Mouse (Mus musculus) liver, embryonic 14.5 days (tissue): ENCODE results near the gene Btbd11. TPM values are rescaled to one million over a fixed set of nuclear protein-coding genes. Genes with fewer than 3 reads are reported as not detected.

Source experiments
- ATAC-seq: fragments of 200-750 bp; cut with Nextera tagmentation; 2 replicates; pipeline ENCODE4 v1.8.0; 2017; ENCODE audit warnings: moderate number of reproducible peaks, mild to moderate bottlenecking, moderate library complexity; ENCODE audit not compliant: insufficient read depth
- DNase-seq, 3 experiments: peaks; one replicate each; pipeline ENCODE4 v3.0.0-alpha.2; 2012 to 2013; ENCODE audit warnings: low read depth in 3 of 3, low spot score in 3 of 3
- H3K27ac ChIP-seq: fragments of 300-500 bp; sonication (generic); 2 replicates; pipeline ENCODE4 v1.5.1; 2014; ENCODE audit warnings: moderate library complexity, mild to moderate bottlenecking, control low read depth, inconsistent platforms
- H3K27me3 ChIP-seq: fragments of 300-500 bp; sonication (generic); 2 replicates; pipeline ENCODE4 v1.6.1; 2014; ENCODE audit warnings: mild to moderate bottlenecking, low read length, moderate library complexity; ENCODE audit not compliant: control insufficient read depth, insufficient read depth
- H3K36me3 ChIP-seq: fragments of 300-500 bp; sonication (generic); replicated peaks from 2 replicates; pipeline ENCODE4 v1.6.1; 2014; ENCODE audit warnings: low read depth; ENCODE audit not compliant: control insufficient read depth, insufficient read depth
- H3K4me1 ChIP-seq, 2 experiments: fragments of 200-500 bp in 1 of 2; fragments of 300-500 bp in 1 of 2; sonication (generic) in 1 of 2; replicated peaks; 2 replicates each; pipeline ENCODE4 v1.6.1; 2012 to 2014; ENCODE audit warnings: antibody characterized with exemption in 1 of 2, inconsistent platforms in 1 of 2, low read length in 1 of 2; ENCODE audit not compliant: control insufficient read depth in 2 of 2, insufficient read depth in 2 of 2
- H3K4me2 ChIP-seq: fragments of 300-500 bp; sonication (generic); 2 replicates; pipeline ENCODE4 v1.6.1; 2014; ENCODE audit warnings: low read depth, mild to moderate bottlenecking, control low read depth, moderate library complexity
- H3K4me3 ChIP-seq, 2 experiments: fragments of 200-500 bp in 1 of 2; fragments of 300-500 bp in 1 of 2; sonication (generic) in 1 of 2; 2 replicates each; pipeline ENCODE4 v1.5.1; 2012 to 2014; ENCODE audit warnings: low read depth in 2 of 2, low read length in 2 of 2, mild to moderate bottlenecking in 2 of 2, control low read depth in 1 of 2, inconsistent platforms in 1 of 2, moderate library complexity in 1 of 2; ENCODE audit not compliant: insufficient read depth in 1 of 2
- H3K9ac ChIP-seq: fragments of 300-500 bp; sonication (generic); replicated peaks from 2 replicates; pipeline ENCODE4 v1.6.1; 2014; ENCODE audit warnings: mild to moderate bottlenecking, control low read depth, moderate library complexity
- H3K9me3 ChIP-seq: fragments of 300-500 bp; sonication (generic); 2 replicates; pipeline ENCODE4 v1.6.1; 2016; ENCODE audit warnings: low read length, mixed read lengths; ENCODE audit not compliant: control insufficient read depth
- CTCF ChIP-seq: IDR thresholded peaks from 2 replicates; pipeline ENCODE4 v1.5.1; 2016; ENCODE audit warnings: antibody characterized with exemption, low read depth, control low read depth
- EP300 ChIP-seq: IDR thresholded peaks from 2 replicates; pipeline ENCODE4 v1.6.1; 2016; ENCODE audit warnings: antibody characterized with exemption, low read depth
- WGBS: fragments of 180-500 bp; shearing (Covaris S2); extraction: QIAGEN DNeasy Blood & Tissue Kit; methylation state at CpG from one replicate; pipeline ENCODE4 v1.1.7; 2014; ENCODE audit not compliant: insufficient replicate concordance; 5-methylcytosine and 5-hydroxymethylcytosine counted together
- polyA plus RNA-seq, 2 experiments: library from polyadenylated mRNA; depleted of rRNA in 1 of 2; stranded (reverse) in 1 of 2; unstranded in 1 of 2; fragments of >200 nt; fragmentation: Nextera tagmentation in 1 of 2; extraction: Ambion mirVana in 1 of 2; gene quantifications; 2 replicates each; pipeline versions ENCODE4 v1.2.1 to v1.2.3; 2012 to 2014

Gene Btbd11
- polyA plus RNA-seq, 2 experiments, result 0.22 to 0.32 TPM

- H3K27ac ChIP-seq, result no peak overlapping the region
- 66% methylated on average over 3 of the region's 3 CpGs for WGBS
- no peaks in the 10 kb centered on the region for H3K36me3 ChIP-seq
- H3K4me2 ChIP-seq, result no peak overlapping the region
- no peaks in the 10 kb centered on the region for H3K9me3 ChIP-seq
- no peak for ATAC-seq
- no peaks in the 10 kb centered on the region for H3K27me3 ChIP-seq
- DNase-seq, result no peak
- H3K4me3 ChIP-seq, result no peak overlapping the region
- H3K4me1 ChIP-seq, result no peaks in the 10 kb centered on the region
- TF ChIP-seq EP300, result no peak
- no peak for TF ChIP-seq CTCF
- no peak overlapping the region for H3K9ac ChIP-seq
Observed at GRCm38 (mm10) chr10:85445891-85446290, 59.3 kb downstream of the Btbd11 start.

- ATAC-seq (no peak), DNase-seq (no peak)
- TF ChIP-seq CTCF, result no peak
- no peak for TF ChIP-seq EP300
- Histone ChIP-seq H3K36me3 (no peaks in the 10 kb centered on the region), H3K4me3 (no peak overlapping the region), H3K9me3 (no peaks in the 10 kb centered on the region), H3K4me2 (no peak overlapping the region), H3K4me1 (no peaks in the 10 kb centered on the region), H3K27ac (no peak overlapping the region), H3K27me3 (no peaks in the 10 kb centered on the region), H3K9ac (no peak overlapping the region)
- 58% methylated on average over 1 of the region's 1 CpGs for WGBS
Observed at GRCm38 (mm10) chr10:85446700-85447099, 60.1 kb downstream of the Btbd11 start.

- no peak overlapping the region for H3K4me2 ChIP-seq
- no peak overlapping the region for H3K4me3 ChIP-seq
- H3K4me1 ChIP-seq, result no peaks in the 10 kb centered on the region
- H3K9me3 ChIP-seq, result no peaks in the 10 kb centered on the region
- ATAC-seq, result no peak
- H3K9ac ChIP-seq, result no peak overlapping the region
- no peaks in the 10 kb centered on the region for H3K27me3 ChIP-seq
- no peak overlapping the region for H3K27ac ChIP-seq
- DNase-seq, result no peak
- H3K36me3 ChIP-seq, result no peaks in the 10 kb centered on the region
- TF ChIP-seq CTCF (no peak), EP300 (no peak)
- WGBS, result 40% methylated on average over 2 of the region's 2 CpGs
Observed at GRCm38 (mm10) chr10:85447869-85448268, 61.3 kb downstream of the Btbd11 start.

GRCm38 (mm10) chr10:85451629-85452368, 65.2 kb downstream of the Btbd11 start:
- Histone ChIP-seq H3K36me3 (no peaks in the 10 kb centered on the region), H3K4me3 (no peak overlapping the region), H3K4me1 (no peaks in the 10 kb centered on the region), H3K9me3 (no peaks in the 10 kb centered on the region), H3K27me3 (no peaks in the 10 kb centered on the region), H3K27ac (no peak overlapping the region), H3K9ac (no peak overlapping the region), H3K4me2 (no peak overlapping the region)
- no peak for DNase-seq
- TF ChIP-seq CTCF (no peak), EP300 (no peak)
- 22% methylated on average over 8 of the region's 8 CpGs for WGBS
- ATAC-seq, result no peak

- no peak overlapping the region for H3K9ac ChIP-seq
- no peaks in the 10 kb centered on the region for H3K4me1 ChIP-seq
- no peak for TF ChIP-seq EP300
- no peak for TF ChIP-seq CTCF
- H3K4me3 ChIP-seq, result no peak overlapping the region
- no peak overlapping the region for H3K27ac ChIP-seq
- no peak for DNase-seq
- no peak for ATAC-seq
- no peaks in the 10 kb centered on the region for H3K27me3 ChIP-seq
- no peak overlapping the region for H3K4me2 ChIP-seq
- H3K9me3 ChIP-seq, result no peaks in the 10 kb centered on the region
- H3K36me3 ChIP-seq, result no peaks in the 10 kb centered on the region
- WGBS, result 51% methylated on average over 2 of the region's 2 CpGs
Observed at GRCm38 (mm10) chr10:85453221-85453775, 66.7 kb downstream of the Btbd11 start.
